Mouse (Mus musculus) thymus, adult 2 months (tissue): Measurements from ENCODE around the gene D5Ertd579e. TPM values are rescaled to one million over a fixed set of nuclear protein-coding genes. Genes with fewer than 3 reads are reported as not detected.

ENCODE experiments used
- DNase-seq: peaks from one replicate; pipeline ENCODE4 v3.0.0; 2021
- H3K27ac ChIP-seq: fragments of 200-500 bp; 2 replicates; pipeline ENCODE4 v1.5.1; 2012; ENCODE audit warnings: low read length, control low read depth; ENCODE audit not compliant: control insufficient read depth, insufficient read depth
- H3K27me3 ChIP-seq: fragments of 200-500 bp; 2 replicates; pipeline ENCODE4 v1.6.1; 2012; ENCODE audit warnings: mild to moderate bottlenecking, low read length, moderate library complexity, mixed read lengths; ENCODE audit not compliant: control insufficient read depth, insufficient read depth
- H3K36me3 ChIP-seq: fragments of 200-500 bp; 2 replicates; pipeline ENCODE4 v1.6.1; 2012; ENCODE audit warnings: mild to moderate bottlenecking, low read length, moderate library complexity; ENCODE audit not compliant: control insufficient read depth, insufficient read depth
- H3K4me1 ChIP-seq: fragments of 200-500 bp; replicated peaks from 2 replicates; pipeline ENCODE4 v1.6.1; 2012; ENCODE audit warnings: low read length; ENCODE audit not compliant: control insufficient read depth, insufficient read depth
- H3K4me3 ChIP-seq: fragments of 200-500 bp; 2 replicates; pipeline ENCODE4 v1.5.1; 2012; ENCODE audit warnings: mild to moderate bottlenecking, low read length, control low read depth, moderate library complexity; ENCODE audit not compliant: control insufficient read depth, insufficient read depth
- CTCF ChIP-seq: fragments of 200-500 bp; IDR thresholded peaks from 2 replicates; pipeline ENCODE4 v1.5.1; 2012; ENCODE audit warnings: mild to moderate bottlenecking, control low read depth, low read length, moderate library complexity, borderline replicate concordance; ENCODE audit not compliant: control insufficient read depth, poor library complexity, insufficient read depth; ENCODE audit errors: extremely low read depth
- POLR2A ChIP-seq: fragments of 200-500 bp; IDR thresholded peaks from 2 replicates; pipeline ENCODE4 v1.6.1; 2012; ENCODE audit warnings: mild to moderate bottlenecking, low read length, control low read depth, moderate library complexity; ENCODE audit not compliant: control insufficient read depth, poor library complexity, insufficient read depth; ENCODE audit errors: extremely low read depth
- WGBS: fragments of 180-500 bp; shearing (Covaris S2); methylation state at CpG from one replicate; pipeline ENCODE4 v1.1.7; 2018; 5-methylcytosine and 5-hydroxymethylcytosine counted together
- polyA plus RNA-seq: library from polyadenylated mRNA; depleted of rRNA; stranded (reverse); fragments of >200 nt; gene quantifications from 2 replicates; pipeline ENCODE4 v1.2.3, GENCODE M21; 2012; rRNA removed

The D5Ertd579e gene
- polyA plus RNA-seq, 1 experiment, result 26.8 TPM

- H3K27ac ChIP-seq, result peak overlapping the region; percentile 95
- TF ChIP-seq CTCF, result no peak
- TF ChIP-seq POLR2A, result no peak
- H3K4me3 ChIP-seq, result no peak overlapping the region
- peak; percentile 66 for DNase-seq
- no peaks in the 10 kb centered on the region for H3K27me3 ChIP-seq
- peaks cover 48% of the 10 kb centered on the region for H3K4me1 ChIP-seq
- H3K36me3 ChIP-seq, result no peaks in the 10 kb centered on the region
- WGBS, result 18% methylated on average over 4 of the region's 4 CpGs
Measured at GRCm38 (mm10) chr5:36553886-36554285, 141.9 kb downstream of the D5Ertd579e start.

- no peak for TF ChIP-seq CTCF
- WGBS, result 39% methylated on average over 2 of the region's 2 CpGs
- H3K4me3 ChIP-seq, result peak overlapping the region; percentile 38
- peaks cover 44% of the 10 kb centered on the region for H3K4me1 ChIP-seq
- H3K27ac ChIP-seq, result peak overlapping the region; percentile 69
- no peaks in the 10 kb centered on the region for H3K27me3 ChIP-seq
- peak; percentile 45 for DNase-seq
- H3K36me3 ChIP-seq, result no peaks in the 10 kb centered on the region
Measured at GRCm38 (mm10) chr5:36553056-36553606, 142.7 kb downstream of the D5Ertd579e start.

- no peaks in the 10 kb centered on the region for H3K36me3 ChIP-seq
- peaks cover 39% of the 10 kb centered on the region for H3K4me1 ChIP-seq
- no peaks in the 10 kb centered on the region for H3K27me3 ChIP-seq
- no peak overlapping the region for H3K4me3 ChIP-seq
- no peak for TF ChIP-seq POLR2A
- TF ChIP-seq CTCF, result no peak
- H3K27ac ChIP-seq, result peak overlapping the region; percentile 8; the same call in 1 of the 2 replicates
- 93% methylated on average over 4 of the region's 4 CpGs for WGBS
- no peak for DNase-seq
Measured at GRCm38 (mm10) chr5:36552391-36552790, 143.4 kb downstream of the D5Ertd579e start.

Other genes starting within 250 kb of the D5Ertd579e start
- 13.7 and 15.3 TPM in 2 replicates for gene Grpel1, start 231.0 kb downstream of the D5Ertd579e start, polyA plus RNA-seq
- 15.8 and 16.7 TPM in 2 replicates for gene Tada2b, start 211.7 kb downstream of the D5Ertd579e start, polyA plus RNA-seq
- gene Ccdc96, start 211.4 kb downstream of the D5Ertd579e start, polyA plus RNA-seq, result 0.07 and 0.08 TPM in 2 replicates
- gene Tbc1d14, start 102.7 kb downstream of the D5Ertd579e start, polyA plus RNA-seq, result 42.4 and 48.6 TPM in 2 replicates
- gene Bloc1s4, start 52.6 kb upstream of the D5Ertd579e start, polyA plus RNA-seq, result 30.9 and 37.8 TPM in 2 replicates
- gene Mrfap1, start 100.7 kb upstream of the D5Ertd579e start, polyA plus RNA-seq, result 92.4 and 119 TPM in 2 replicates
- 76.3 and 78.1 TPM in 2 replicates for gene Man2b2, start 134.6 kb upstream of the D5Ertd579e start, polyA plus RNA-seq
- gene Ppp2r2c, start 172.5 kb upstream of the D5Ertd579e start, polyA plus RNA-seq, result 0.09 and 0.16 TPM in 2 replicates